Mouse (Mus musculus): ENCODE data around the gene Gcgr.
"Not testable (repeated sequence)": the region's sequence is repeated elsewhere in the genome, so short reads cannot be mapped to it uniquely, and the experiment has no call there.

Gene Gcgr

DNA sequence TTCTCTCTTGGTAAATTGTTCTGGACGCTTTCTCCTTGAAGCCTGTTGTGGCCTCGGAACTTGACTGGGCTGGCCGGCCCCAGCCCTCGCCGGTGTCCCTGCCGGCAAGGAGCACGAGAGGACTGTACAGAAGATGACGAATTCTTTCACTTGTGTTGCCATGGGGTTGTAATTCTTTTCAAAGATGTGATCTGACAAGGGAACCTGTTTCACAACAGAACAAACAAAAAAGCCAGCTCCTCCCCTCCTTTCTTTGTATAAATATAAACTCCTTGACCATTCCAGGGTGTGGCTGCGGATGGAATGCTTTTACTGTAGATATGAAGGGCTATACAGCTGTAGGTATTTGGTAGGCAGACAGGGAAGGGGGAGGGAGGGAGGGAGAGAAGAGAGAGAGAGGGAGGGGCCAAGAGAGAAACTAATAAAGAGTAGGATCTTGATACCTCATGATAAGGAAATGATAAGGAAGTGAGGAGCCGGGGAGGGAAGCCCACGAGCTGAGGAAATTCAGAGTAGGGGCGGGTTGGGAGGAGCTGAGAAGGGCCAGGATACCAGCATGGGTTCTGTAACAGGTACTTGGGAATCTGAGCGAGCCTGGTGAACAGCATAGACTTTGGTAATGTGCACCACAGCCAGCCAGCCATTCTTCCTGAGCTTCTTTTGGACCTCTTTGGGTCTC is 22.7 kb upstream of the Gcgr start:
- DNase-seq, result no peak

DNA sequence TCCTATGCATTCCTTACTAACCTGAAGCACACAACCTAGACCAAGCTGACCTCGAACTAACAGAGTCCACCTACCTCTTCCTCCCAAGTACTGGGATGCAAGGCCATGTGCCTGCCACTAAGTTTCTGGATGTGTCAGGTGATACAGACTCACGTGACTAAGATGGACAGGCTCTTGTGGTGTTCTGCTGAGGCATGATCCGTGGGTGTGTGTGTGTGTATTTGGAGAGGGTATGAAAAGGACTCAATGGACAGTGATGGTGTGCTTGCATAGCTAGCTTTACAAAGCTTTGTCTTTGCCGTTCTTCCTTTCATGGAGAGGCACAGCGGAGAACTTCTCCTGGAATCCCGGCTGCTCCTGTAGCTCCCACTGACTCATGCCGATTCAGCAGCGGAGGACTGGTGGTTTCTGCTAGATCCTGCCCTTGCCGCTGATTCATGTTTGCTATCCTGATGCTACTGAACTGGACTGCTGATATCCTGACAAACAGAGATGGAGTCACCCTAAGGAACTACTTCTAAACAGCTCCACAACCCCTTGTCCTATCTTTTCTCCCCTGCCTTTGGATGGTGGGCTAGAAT is 22.1 kb upstream of the Gcgr start:
- DNase-seq, result no peak

DNA sequence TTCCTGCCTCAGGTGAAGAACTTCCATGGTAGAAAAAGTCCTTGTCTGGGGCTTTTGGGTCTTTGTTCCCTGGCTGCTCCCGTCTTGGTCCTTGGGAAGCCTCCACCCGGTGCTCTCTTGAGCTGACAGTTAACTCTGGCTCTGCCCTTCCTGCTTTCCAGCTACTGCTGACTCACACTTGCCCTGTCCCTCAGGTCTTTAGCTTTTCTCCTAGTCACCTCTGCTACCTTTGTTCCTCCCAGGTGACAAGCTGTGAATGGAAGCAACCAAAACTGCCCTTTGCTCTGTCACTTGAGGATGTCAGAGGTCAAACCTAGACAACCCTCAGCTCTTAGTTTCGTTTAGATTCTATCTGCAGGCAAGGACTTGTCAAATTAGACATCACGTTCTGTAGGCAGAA is 20.6 kb upstream of the Gcgr start:
- no peak for DNase-seq

DNA sequence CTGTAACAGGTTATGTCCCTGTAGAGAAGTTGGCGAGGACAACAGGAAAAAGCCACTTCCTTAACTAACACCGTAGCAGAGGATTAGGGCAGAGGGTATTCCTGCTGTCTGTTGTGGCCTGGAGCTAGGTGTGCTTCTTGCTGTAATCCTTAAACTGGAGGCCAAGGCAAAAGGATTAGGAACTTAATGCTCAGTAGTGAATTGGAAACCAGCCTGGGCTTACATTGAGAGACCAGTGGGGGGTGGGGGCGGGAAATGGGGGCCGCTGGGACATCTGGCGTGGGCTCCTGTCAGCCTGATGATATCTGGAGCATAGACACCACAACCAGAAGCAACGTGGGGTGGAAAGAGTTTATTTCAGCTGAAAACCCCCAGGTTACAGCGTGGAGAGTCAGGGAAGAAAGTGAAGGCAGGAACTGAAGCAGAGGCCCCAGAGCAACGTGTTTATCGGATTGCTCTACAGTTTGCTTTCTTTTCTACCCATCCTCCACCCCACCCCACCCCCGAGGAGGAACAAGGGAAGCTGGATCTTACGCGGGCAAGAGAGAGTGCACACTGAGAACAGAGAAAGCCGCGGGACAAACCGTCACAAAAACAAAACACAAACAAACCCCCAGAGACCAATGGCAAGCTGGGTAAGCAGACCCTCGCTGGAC is 20.0 kb upstream of the Gcgr start:
- peak; percentile 36 for DNase-seq

DNA sequence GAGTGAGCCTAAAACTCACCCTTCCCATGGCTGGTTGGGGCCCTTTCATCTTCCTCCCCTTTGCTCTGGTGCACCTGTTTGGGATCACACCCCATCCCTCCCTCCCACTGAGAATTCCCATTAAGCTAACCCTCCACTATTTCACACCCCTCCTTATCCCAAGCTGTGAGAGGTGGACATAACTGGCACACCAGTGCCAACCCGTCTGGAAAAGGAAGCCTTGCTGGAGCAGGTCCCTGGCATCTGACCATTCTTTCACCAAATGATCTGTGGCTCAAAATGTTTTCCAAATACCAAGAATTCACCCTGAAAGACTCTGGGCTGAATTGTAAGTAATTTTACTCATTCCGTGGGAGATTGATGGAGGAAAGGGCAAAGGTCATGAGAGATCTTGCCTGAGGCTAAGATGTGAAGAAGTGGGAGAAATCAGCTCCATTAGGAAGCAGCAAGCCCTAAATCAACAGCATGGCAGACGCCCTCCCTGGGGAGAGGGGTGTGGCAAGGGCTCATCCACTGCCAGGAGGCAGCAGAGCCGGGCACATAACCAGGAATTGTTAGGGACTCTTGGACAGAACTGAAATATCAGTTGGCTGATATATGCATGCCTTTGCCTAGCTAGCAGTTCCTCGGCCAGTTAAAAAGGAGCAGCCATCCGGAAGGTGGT is 17.6 kb upstream of the Gcgr start:
- peak; percentile 60 for DNase-seq

DNA sequence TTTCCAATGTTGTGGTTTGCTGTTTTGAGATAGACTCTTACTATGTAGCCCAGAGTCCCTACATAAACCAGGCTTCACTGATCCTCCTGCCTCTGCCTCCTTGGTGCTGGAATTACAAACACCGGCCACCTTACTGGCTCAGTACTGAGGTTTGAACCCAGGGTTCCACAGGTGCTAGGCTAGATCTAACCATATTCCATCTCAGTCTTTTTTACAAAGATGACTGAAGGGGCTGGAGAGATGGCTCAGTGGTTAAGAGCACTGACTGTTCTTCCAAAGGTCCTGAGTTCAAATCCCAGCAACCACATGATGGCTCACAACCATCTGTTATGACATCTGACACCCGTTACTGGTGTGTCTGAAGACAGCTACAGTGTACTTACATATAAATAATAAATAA is 16.2 kb upstream of the Gcgr start:
- not testable (repeated sequence) for DNase-seq

DNA sequence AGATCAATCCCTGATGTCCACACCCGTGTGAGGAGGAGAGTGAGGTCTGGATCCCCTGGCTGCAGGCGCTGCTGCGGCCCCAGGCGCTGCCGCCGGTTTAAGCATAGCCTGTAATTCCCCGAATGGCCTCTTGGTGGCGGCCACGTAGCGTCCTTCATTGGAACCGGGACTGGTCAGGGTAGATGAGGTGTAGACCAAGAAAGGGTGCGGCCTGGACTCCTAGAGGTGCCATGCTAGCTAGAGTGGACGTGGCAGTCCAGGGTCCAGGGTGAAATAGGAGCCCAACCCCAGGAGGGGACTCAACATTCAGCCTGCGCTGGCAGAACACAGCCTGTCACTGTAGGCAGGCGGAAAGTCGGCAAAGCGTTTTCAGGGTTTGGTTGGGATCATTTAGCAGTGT is 14.9 kb upstream of the Gcgr start:
- DNase-seq, result peak; percentile 88

DNA sequence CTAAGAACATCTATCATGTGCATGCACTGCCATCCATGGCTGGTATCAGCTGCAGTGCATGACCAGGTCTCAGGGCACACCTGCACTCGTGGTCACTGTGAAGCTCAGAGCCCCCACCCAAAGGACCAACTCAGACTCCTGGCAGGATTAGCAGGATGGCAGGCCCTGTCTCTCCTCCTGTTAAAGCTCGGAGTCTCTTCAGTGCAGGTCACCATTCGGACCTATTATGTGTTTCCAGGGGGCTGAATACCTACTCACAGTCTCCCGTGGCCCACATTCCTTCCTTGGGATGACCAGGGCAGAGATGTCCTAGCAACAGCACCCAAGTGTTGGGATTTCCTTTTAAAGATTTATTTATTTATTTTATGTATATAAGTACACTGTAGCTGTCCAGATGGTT is 13.4 kb upstream of the Gcgr start:
- no peak for DNase-seq

DNA sequence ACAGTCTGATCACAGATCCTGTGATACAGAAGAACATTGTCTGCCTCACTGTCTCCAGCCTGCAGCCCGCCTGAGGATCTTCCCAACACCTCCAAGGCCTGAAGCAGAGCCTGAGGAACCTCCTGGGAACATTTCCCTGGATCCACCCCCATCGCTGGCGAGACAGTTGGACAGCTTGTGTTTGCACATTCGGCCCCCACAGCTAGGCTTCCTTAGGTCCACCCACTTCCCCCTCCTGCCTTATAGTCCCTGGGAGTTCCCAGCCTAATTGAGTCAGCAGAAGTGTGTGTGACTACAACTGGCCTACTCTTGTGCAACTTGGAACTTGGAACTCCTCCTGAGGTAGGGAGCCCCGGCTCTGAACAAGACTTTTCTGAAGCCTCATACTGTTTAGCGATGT is 12.5 kb upstream of the Gcgr start:
- DNase-seq, result no peak

DNA sequence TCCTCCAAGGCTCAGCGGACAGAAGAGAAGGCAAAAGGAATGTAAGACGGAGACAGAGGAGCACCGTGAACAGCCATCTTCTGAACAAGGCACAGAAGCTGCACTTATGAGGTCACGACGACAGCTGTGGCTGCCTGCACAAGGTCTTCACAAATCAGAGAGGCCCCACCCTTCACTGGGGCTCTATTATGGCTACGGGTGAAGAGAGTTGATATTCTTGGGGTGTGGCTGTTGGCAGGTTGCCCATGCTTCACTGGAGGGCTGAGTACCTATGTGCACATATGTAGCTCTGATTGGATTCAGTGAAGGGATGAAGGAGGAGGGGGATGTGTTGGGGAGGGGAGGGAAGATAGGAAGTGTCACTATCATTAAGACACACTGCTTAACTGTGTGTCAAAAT is 11.9 kb upstream of the Gcgr start:
- no peak for DNase-seq

DNA sequence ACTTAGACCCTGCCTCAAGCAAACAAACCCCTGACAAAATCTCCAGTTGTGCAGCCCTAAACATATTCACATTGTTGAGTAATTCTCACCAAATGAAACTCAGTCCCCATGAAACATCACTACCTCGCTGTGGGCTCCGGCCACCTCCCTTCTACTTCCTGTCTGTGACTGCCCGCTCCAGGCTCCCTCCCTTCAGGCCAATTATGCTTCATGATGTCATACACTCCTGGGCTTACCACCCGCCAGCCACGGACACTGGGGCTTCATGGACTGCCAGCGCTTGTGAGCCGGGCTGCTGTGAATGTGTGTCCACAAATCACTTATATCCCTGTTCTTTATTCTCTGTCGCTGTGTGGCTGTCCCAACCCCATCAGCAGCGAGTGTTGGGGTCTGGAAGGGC is 10.8 kb upstream of the Gcgr start:
- peak; percentile 50 for DNase-seq

DNA sequence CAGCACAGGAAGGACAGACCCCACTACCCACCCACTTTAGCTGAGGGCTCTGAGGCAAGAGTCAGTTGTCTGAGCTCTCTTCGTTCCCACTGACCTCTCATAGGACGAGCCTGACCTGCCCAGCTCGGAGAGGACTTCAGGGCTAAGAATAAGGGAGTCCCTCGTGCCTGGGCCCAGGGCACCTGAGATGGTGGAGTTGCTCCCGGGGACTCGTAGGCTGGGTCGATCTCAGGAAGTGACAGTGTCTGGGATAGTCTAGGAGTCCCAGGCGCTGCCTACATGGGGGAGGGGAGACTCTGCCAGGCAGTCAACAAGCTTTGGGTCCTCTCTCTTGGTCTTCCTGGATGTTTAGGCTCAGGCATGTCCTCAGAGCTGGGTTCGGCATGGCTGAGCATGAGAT is 10.0 kb upstream of the Gcgr start:
- no peak for DNase-seq

DNA sequence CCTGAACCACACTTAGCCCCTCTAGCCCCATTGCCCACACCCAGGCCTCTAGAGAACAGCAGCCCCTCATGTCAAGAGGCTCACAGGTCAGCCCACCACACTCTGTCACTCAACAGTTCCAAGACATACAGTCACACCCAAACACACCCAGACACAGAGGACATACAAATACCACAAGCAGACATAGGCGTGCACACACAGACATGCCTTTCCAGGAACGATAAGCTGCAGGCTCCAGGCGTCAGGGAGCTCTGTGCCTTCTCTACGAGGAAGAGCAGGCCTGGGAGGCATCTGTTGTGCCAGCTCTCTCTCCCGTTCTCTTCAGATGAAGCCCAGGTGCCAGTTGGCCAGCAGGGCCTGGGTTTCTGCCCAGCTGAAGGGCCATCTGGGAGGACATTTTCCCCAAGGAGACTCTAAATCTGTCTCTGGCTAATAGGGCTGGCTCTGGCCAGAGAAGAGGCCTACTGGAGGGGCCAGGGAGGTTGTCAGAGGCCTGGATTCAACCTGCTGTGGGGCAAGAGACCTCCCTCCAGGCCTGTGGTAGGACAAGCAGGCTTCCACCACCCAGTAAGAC is 9.4 kb upstream of the Gcgr start:
- no peak for DNase-seq

DNA sequence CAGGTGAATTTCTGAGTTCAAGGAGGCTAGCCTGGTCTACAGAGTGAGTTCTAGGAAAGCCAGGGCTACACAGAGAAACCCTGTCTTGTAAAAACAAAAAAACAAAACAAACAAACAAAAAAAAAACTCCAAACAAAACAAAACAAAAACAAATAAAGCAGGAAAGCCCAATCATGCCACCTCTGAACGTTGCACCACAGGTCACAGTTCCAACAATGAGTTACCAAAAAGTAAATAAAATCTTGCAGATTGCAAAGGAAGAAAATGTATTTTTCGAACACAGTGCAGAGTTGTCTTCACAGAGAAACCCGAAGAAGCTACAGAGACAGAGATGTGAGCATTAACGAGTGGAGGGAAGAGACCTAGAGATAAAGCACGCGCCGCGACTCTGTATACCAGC is 7.9 kb upstream of the Gcgr start:
- no peak for DNase-seq

DNA sequence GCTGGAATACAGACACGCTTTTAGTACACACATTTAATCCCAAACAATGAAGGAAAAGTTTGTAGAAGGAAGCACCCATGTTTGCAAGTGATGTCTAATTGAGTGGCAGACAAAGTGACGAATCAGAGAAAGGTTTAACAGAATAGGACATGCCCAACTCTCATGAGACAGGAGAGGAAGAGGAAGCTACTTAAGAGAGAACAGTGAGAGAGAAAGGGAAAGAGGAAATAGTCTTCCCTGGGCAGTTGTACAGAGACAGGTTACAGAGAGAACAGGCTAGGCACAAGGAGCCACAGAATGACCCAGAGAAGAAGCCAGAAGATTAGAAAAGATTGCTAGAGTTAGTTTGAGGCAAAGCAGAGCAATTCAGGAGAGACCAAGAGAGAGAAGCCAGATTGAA is 4.5 kb upstream of the Gcgr start:
- no peak for DNase-seq

DNA sequence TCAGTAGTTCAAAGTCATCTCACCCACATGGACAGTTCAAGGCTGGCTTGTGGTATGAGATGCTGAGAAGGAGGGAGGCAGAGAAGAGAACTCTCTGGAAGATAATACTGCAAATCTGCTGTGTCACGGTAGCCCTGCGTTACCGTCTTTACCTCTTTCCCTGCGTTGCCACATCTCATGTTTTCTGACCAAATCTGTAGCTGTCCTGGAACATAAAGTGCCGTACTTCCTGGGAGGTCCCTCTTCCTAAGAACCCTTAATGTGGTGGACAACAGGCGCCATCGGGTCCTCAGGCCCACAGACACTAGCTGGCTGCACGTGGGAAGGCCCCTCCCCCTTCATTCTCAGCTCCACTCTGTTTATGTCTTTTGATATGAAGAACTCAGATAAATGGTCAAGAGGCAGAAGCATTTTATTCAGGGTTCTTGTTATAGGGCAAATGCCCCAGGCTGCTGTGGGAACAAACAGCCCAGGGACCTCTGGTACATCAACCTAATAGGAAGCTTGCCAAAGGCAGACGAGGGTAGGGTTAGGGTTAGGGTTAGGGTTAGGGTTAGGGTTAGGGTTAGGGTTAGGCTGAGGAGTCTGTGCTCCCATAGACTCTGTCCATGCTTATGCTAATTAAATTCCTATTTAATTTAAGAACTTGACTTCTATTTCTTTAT is 2.7 kb upstream of the Gcgr start:
- DNase-seq, result no peak

DNA sequence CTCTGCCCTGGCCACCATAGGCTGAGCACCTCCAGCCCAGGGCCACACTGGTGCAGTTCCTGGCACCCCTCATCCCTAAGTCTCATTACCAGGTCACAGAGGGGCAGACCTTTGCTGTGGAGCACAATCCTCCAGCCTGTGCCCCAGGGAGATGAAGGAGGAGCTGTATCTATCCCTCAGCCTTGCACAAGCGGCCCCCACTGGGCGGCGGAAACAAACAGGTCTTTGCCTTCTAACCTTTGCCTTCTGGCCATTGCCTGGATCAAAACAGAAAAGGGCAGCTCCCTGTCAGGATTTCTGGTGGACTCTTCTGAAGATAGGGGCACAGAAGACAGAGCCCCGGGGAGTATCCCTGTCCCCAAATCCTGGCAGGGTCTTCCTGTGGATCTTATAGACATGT is 1.6 kb upstream of the Gcgr start:
- DNase-seq, result no peak

DNA sequence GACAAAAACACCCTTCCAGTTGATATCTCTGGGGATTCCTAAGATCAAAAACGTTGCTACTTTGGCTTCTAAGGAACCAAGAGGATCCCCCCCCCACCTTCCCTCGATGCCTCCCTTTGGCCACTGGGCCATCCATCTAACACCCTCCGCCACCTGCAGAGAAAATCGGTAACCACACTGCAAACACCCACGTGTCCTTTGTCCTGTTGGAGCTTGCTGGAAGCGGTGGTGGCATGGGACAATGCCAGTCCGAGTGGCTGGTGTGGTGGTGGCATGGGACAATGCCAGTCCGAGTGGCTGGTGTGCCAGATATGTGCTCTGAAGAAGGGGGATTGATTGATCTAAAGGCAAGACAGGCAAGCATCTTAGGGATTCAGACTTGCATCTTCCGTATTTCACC is 1.1 kb downstream of the Gcgr start:
- DNase-seq, result no peak

DNA sequence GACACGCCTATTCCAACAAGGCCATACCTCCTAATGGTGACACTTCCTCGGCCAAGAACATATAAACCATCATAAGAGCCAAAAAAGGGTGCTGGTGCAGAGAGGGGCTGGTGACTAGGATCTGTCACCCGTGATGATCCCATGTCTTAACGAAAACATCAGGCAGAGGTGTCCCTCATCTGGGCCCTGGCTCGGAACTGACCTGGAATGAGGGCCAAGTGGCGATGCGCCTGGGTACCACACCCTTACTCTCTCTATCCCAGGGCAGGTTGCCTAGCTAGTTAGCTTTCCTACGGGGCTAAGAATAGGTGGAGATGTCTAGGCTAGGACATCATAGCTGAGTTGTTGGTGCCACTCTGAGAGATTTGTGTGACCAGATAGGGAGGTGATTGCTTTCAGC is 3.6 kb downstream of the Gcgr start:
- DNase-seq, result no peak

DNA sequence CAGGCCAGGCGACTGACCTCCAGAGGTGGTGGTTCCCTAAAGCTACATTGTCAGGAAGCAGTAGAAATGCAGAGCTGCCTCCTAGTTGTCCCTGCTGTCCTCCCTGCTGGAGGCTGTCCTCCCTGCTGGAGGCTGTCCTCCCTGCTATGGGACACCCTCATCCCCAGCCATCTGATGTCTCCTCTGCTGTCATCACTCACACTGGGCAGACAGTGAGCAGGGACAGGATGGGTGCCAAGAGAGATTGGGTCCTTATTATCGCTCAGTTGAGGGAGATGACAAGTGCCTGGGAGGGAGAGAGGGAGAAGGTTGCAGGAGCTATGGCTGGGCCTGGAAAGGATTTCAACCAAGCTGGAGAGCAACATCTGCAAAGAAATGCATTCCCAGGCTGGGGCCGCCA is 4.6 kb downstream of the Gcgr start:
- DNase-seq, result no peak

DNA sequence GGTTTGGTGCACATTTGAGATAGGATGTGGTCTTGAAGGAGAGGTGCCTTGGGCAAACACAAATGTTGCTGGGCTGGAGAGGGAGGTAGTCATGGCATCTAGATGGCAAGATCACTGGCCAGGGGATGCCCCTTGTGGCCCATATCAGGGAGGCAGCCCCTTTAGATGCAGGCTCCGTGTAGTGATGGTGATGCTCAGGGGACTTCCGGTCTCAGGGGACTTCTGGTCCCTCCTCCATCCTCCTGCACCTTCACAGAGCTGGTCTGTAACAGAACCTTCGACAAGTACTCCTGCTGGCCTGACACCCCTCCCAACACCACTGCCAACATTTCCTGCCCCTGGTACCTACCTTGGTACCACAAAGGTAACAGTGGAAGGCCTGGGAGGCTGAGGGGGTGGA is 5.3 kb downstream of the Gcgr start:
- no peak for DNase-seq

DNA sequence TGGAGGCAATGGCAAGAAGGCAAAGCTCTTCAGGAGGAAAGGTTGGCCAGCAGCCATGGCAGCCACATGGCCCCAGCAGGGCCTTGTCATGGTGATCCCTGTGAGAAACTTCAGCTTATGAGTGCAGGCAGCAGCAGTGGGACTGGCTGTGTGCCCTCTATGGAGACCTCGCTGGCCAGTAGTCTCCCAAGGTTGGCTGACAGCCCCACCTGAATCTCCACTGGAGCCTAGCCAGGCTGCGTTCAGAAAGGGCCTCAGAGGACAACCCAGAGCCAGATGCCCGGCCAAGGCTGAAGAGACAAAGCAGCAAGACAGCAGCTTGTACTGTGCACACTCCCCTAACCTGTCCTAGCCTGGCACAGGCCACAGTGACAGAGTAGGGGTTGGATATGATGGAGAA is 8.0 kb downstream of the Gcgr start:
- DNase-seq, result no peak

DNA sequence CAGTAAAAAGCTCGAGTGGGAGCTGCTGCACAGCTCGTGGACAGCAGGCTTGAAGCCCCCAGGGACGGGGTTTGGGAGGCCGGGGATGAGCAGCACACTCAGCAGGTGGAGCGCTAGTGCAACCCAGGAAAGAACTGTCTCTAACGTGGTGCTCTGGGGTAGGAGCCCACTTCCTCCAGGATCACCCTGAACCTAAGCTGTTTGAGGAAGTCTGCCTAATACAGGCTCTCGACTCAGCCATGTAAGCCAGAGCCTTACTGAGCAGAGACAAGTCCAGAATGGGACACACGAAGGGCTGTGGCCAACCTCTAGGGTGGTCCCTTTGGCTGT is 8.4 kb downstream of the Gcgr start:
- no peak for DNase-seq
